Mouse (Mus musculus): Measurements from ENCODE around the gene Tchp.

Tchp gene

DNA sequence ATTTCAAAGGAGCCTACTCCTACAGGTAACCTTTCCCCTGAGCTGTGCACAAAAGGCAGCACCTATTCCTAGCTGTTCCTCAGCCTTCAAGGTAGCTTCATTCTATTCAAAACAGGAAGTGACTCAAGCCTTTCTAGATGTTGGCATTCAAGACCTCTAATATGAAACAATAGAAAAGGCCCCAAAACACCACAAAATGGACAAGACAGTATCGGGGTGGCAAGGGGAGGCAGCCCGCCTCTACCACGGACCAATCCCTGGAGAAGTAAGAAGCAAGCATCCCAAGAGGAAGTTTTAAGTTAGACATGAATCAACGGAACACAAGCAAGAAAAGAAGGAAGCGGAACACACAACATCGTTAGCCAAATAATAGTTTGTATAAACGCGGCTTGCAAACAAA is 64.2 kb downstream of the Tchp start:
- in situ Hi-C loops (cut with MboI; ENCODE audit: unreplicated experiment in 2 of 2): loop anchor here in 1 of 2 experiments (5.0 kb wide), 1 partner anchor 36 kb away; no protein-coding TSS in a partner anchor

Data from v-Abl transformed pro-B cells (cell line).